Mouse (Mus musculus): ENCODE results near the gene Fam131a. TPM values are rescaled to one million over a fixed set of nuclear protein-coding genes. Genes with fewer than 3 reads are reported as not detected.

Fam131a gene
- 0.26 TPM for polyA plus RNA-seq (2014; fragmentation: Illumina TruSeq; extraction: RNeasy Lipid Tissue Mini Kit (QIAGEN cat#74804))

GRCm38 (mm10) chr16:20693111-20693701 is at the start of gene Fam131a:
Gene Fam131a, plus strand, starts transcription at chr16:20693241.

GRCm38 (mm10) chr16:20651076-20651946 is 41.7 kb upstream of the Fam131a start, which contains the start of gene Psmd2:
Gene Psmd2, plus strand, starts transcription at chr16:20651652.

GRCm38 (mm10) chr16:20668013-20668412 is 25.0 kb upstream of the Fam131a start, which contains the start of gene Eif4g1:
Gene Eif4g1, plus strand, starts transcription at chr16:20668313.

GRCm38 (mm10) chr16:20717181-20717977 is 24.3 kb downstream of the Fam131a start, which contains the start of the genes Polr2h and Clcn2:
Gene Polr2h, plus strand, starts transcription at chr16:20717665.
Gene Clcn2, minus strand, starts transcription at chr16:20717746.

GRCm38 (mm10) chr16:20732925-20733730 is 40.1 kb downstream of the Fam131a start, which contains the start of gene Chrd:
Gene Chrd, plus strand, starts transcription at chr16:20733127.

GRCm38 (mm10) chr16:20733731-20734730 is 41.0 kb downstream of the Fam131a start, which contains the start of gene Thpo:
Gene Thpo, minus strand, starts transcription at chr16:20734511.

Other genes with a start within 250 kb of the Fam131a start
- 8.2 TPM for gene Eif2b5, start 194.4 kb upstream of the Fam131a start, polyA plus RNA-seq (2014; fragmentation: Illumina TruSeq; extraction: RNeasy Lipid Tissue Mini Kit (QIAGEN cat#74804))
- 26.8 TPM for gene Dvl3, start 176.3 kb upstream of the Fam131a start, polyA plus RNA-seq (2014; fragmentation: Illumina TruSeq; extraction: RNeasy Lipid Tissue Mini Kit (QIAGEN cat#74804))
- gene Ap2m1, start 157.8 kb upstream of the Fam131a start, polyA plus RNA-seq (2014; fragmentation: Illumina TruSeq; extraction: RNeasy Lipid Tissue Mini Kit (QIAGEN cat#74804)): 102 TPM
- 8.6 TPM for gene Abcf3, start 144.7 kb upstream of the Fam131a start, polyA plus RNA-seq (2014; fragmentation: Illumina TruSeq; extraction: RNeasy Lipid Tissue Mini Kit (QIAGEN cat#74804))
- not detected for gene Vwa5b2, start 103.8 kb upstream of the Fam131a start, polyA plus RNA-seq (2014; fragmentation: Illumina TruSeq; extraction: RNeasy Lipid Tissue Mini Kit (QIAGEN cat#74804))
- 3.0 TPM for gene Eef1akmt4, start 81.6 kb upstream of the Fam131a start, polyA plus RNA-seq (2014; fragmentation: Illumina TruSeq; extraction: RNeasy Lipid Tissue Mini Kit (QIAGEN cat#74804))
- gene Gm49333, start 81.6 kb upstream of the Fam131a start, polyA plus RNA-seq (2014; fragmentation: Illumina TruSeq; extraction: RNeasy Lipid Tissue Mini Kit (QIAGEN cat#74804)): not detected
- 6.3 TPM for gene Alg3, start 81.5 kb upstream of the Fam131a start, polyA plus RNA-seq (2014; fragmentation: Illumina TruSeq; extraction: RNeasy Lipid Tissue Mini Kit (QIAGEN cat#74804))
- gene Camk2n2, start 72.0 kb upstream of the Fam131a start, polyA plus RNA-seq (2014; fragmentation: Illumina TruSeq; extraction: RNeasy Lipid Tissue Mini Kit (QIAGEN cat#74804)): not detected
- gene Ece2, start 63.4 kb upstream of the Fam131a start, polyA plus RNA-seq (2014; fragmentation: Illumina TruSeq; extraction: RNeasy Lipid Tissue Mini Kit (QIAGEN cat#74804)): 1.1 TPM
- gene Psmd2, start 41.6 kb upstream of the Fam131a start, polyA plus RNA-seq (2014; fragmentation: Illumina TruSeq; extraction: RNeasy Lipid Tissue Mini Kit (QIAGEN cat#74804)): 77.0 TPM
- 125 TPM for gene Eif4g1, start 24.9 kb upstream of the Fam131a start, polyA plus RNA-seq (2014; fragmentation: Illumina TruSeq; extraction: RNeasy Lipid Tissue Mini Kit (QIAGEN cat#74804))
- 29.2 TPM for gene Polr2h, start 24.4 kb downstream of the Fam131a start, polyA plus RNA-seq (2014; fragmentation: Illumina TruSeq; extraction: RNeasy Lipid Tissue Mini Kit (QIAGEN cat#74804))
- 0.29 TPM for gene Clcn2, start 24.5 kb downstream of the Fam131a start, polyA plus RNA-seq (2014; fragmentation: Illumina TruSeq; extraction: RNeasy Lipid Tissue Mini Kit (QIAGEN cat#74804))
- 0.09 TPM for gene Chrd, start 39.9 kb downstream of the Fam131a start, polyA plus RNA-seq (2014; fragmentation: Illumina TruSeq; extraction: RNeasy Lipid Tissue Mini Kit (QIAGEN cat#74804))
- not detected for gene Thpo, start 41.3 kb downstream of the Fam131a start, polyA plus RNA-seq (2014; fragmentation: Illumina TruSeq; extraction: RNeasy Lipid Tissue Mini Kit (QIAGEN cat#74804))

Data from ovary, adult 10 weeks (tissue).